Mouse (Mus musculus) lung, postnatal 36 days (tissue): ENCODE results near the gene Nmt1.

Experiments used
- DNase-seq: peaks from one replicate; pipeline ENCODE4 v3.0.0; 2022; ENCODE audit warnings: mixed read lengths

Gene Nmt1

GRCm38 (mm10) chr11:103006286-103007000 lies 21.5 kb upstream of the Nmt1 start:
- no peak for DNase-seq

- peak; percentile 82 for DNase-seq
These were observed 21.0 kb upstream of the Nmt1 start for GRCm38 (mm10) chr11:103007001-103007340.

- DNase-seq, result no peak
These were observed 19.4 kb upstream of the Nmt1 start for GRCm38 (mm10) chr11:103008558-103008957.

- DNase-seq, result no peak
These were observed 18.8 kb upstream of the Nmt1 start for GRCm38 (mm10) chr11:103009208-103009607.

GRCm38 (mm10) chr11:103010454-103011205 lies 17.4 kb upstream of the Nmt1 start:
- DNase-seq, result no peak

- DNase-seq, result no peak
These were observed 16.8 kb upstream of the Nmt1 start for GRCm38 (mm10) chr11:103011206-103011497.

GRCm38 (mm10) chr11:103015881-103016825 lies 11.8 kb upstream of the Nmt1 start:
- no peak for DNase-seq

- DNase-seq, result peak; percentile 98
These were observed 11.1 kb upstream of the Nmt1 start for GRCm38 (mm10) chr11:103016930-103017329.

GRCm38 (mm10) chr11:103017661-103018060 lies 10.3 kb upstream of the Nmt1 start:
- DNase-seq, result no peak

GRCm38 (mm10) chr11:103018860-103019259 lies 9.1 kb upstream of the Nmt1 start:
- no peak for DNase-seq

- no peak for DNase-seq
These were observed 8.7 kb upstream of the Nmt1 start for GRCm38 (mm10) chr11:103019325-103019724.

GRCm38 (mm10) chr11:103020713-103021335 lies 7.2 kb upstream of the Nmt1 start:
- no peak for DNase-seq

GRCm38 (mm10) chr11:103023974-103024373 lies 4.0 kb upstream of the Nmt1 start:
- no peak for DNase-seq

- peak; percentile 46 for DNase-seq
These were observed 1.1 kb upstream of the Nmt1 start for GRCm38 (mm10) chr11:103026901-103027300.

- no peak for DNase-seq
These were observed 317 bp upstream of the Nmt1 start for GRCm38 (mm10) chr11:103027570-103028175.

GRCm38 (mm10) chr11:103033030-103033429 lies 5.0 kb downstream of the Nmt1 start:
- no peak for DNase-seq

GRCm38 (mm10) chr11:103035007-103035406 lies 7.0 kb downstream of the Nmt1 start:
- no peak for DNase-seq

- no peak for DNase-seq
These were observed 9.0 kb downstream of the Nmt1 start for GRCm38 (mm10) chr11:103036881-103037465.

- no peak for DNase-seq
These were observed 10.0 kb downstream of the Nmt1 start for GRCm38 (mm10) chr11:103038037-103038436.

- DNase-seq, result no peak
These were observed 14.8 kb downstream of the Nmt1 start for GRCm38 (mm10) chr11:103042828-103043227.

GRCm38 (mm10) chr11:103043982-103044381 lies 16.0 kb downstream of the Nmt1 start:
- no peak for DNase-seq

GRCm38 (mm10) chr11:103046286-103046685 lies 18.3 kb downstream of the Nmt1 start:
- no peak for DNase-seq
